Mouse (Mus musculus) ovary, postnatal 10 days (tissue): ENCODE results near the gene Tipin.

Source experiments
- DNase-seq: peaks from one replicate; pipeline ENCODE4 v3.0.0; 2022; ENCODE audit warnings: low spot score

The Tipin gene

GRCm38 (mm10) chr9:64343656-64344055 lies 62.3 kb downstream of the Tipin start:
- DNase-seq = no peak

- DNase-seq = no peak
Measured at GRCm38 (mm10) chr9:64345931-64346330, 64.5 kb downstream of the Tipin start.

GRCm38 (mm10) chr9:64347377-64347776 lies 66.0 kb downstream of the Tipin start:
- no peak for DNase-seq

- no peak for DNase-seq
Measured at GRCm38 (mm10) chr9:64349490-64349889, 68.1 kb downstream of the Tipin start.

- no peak for DNase-seq
Measured at GRCm38 (mm10) chr9:64351191-64351590, 69.8 kb downstream of the Tipin start.
